Mouse (Mus musculus): ENCODE measurements around the gene Pofut2. TPM values are rescaled to one million over a fixed set of nuclear protein-coding genes. Genes with fewer than 3 reads are reported as not detected.

The Pofut2 gene
- polyA plus RNA-seq (2012; rRNA removed): 32.1 and 37.4 TPM in 2 replicates

DNA sequence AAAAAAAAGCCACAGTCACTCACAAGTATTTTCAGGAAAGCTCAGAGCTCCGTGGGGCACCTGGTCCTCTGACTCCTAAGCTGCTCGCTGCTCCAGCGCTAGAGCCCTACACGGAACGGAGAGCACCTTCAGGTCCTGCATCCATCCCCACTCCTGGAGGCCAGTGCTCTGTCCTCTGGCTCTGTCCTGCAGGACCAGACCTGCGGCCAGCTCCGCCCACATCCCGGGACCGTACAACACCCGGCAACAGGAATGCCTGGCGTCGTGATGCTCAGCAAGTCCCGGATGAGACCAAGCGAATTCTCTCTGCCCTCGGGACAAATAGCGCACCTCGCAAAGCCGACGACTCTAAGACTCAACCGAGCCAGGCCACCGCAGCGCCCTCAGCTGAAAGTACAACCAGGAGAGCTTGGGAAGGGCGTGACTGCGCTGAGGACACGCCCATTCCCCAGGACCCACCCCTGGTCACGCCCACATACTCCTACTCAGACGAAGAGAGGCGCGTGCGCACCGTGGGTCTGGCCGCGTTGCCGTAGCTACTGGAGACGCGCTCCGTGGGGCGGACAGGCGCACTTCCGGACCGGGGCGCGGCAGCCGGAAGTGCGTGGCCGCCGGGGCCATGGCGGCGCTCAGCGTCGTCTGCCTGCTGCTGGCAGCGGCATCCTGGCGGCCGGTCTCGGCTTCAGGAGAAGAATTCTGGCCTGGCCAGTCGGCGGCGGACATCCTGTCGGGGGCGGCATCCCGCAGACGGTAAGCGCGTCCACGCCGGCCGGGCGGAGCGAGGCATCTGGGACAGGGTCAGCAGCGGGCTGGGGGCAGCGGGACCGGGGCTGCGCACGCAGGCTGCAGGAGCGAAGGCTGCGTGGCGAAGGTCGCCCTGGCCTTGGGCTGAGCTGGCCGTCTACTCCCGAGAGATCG lies at the start of gene Pofut2:
Pofut2 (plus strand) TSS at position 515 of the 918 bp plus-strand sequence.

Other genes with a start within 250 kb of the Pofut2 start
- 16.5 and 17.5 TPM in 2 replicates for gene Slc19a1, start 227.0 kb upstream of the Pofut2 start, polyA plus RNA-seq (2012; rRNA removed)
- 31.4 and 43.6 TPM in 2 replicates for gene Col18a1, start 92.7 kb upstream of the Pofut2 start, polyA plus RNA-seq (2012; rRNA removed)
- 3.8 TPM in 2 replicates for gene Adarb1, start 159.1 kb downstream of the Pofut2 start, polyA plus RNA-seq (2012; rRNA removed)